Mouse (Mus musculus): Measurements from ENCODE around the gene Gkap1. TPM values are rescaled to one million over a fixed set of nuclear protein-coding genes. Genes with fewer than 3 reads are reported as not detected.

The Gkap1 gene
- polyA plus RNA-seq, 1 experiment from 2014 or later = 25.1 TPM

- ATAC-seq (ENCODE audit: low FRiP score, low read depth) = peak; percentile 55
- peaks cover 34% of the 10 kb centered on the region for H3K4me1 ChIP-seq
- peak overlapping the region; percentile 98 for H3K9ac ChIP-seq
- H3K9me3 ChIP-seq = no peaks in the 10 kb centered on the region
- 2% methylated on average over 49 of the region's 49 CpGs for WGBS
- H3K4me2 ChIP-seq (replicated peaks) = peak overlapping the region; percentile 85
- H3K27me3 ChIP-seq = no peaks in the 10 kb centered on the region
- peak overlapping the region; percentile 78; the same call in 1 of the 2 replicates for H3K27ac ChIP-seq
- peak overlapping the region; percentile 99 for H3K4me3 ChIP-seq
- H3K36me3 ChIP-seq = no peaks in the 10 kb centered on the region
Measured at GRCm38 (mm10) chr13:58214346-58215252, 60.9 kb downstream of the Gkap1 start.

- Histone ChIP-seq H3K4me1 (peaks cover 34% of the 10 kb centered on the region), H3K9ac (peak overlapping the region; percentile 98), H3K4me3 (peak overlapping the region; percentile 99), H3K27me3 (no peaks in the 10 kb centered on the region), H3K36me3 (no peaks in the 10 kb centered on the region), H3K4me2 (replicated peaks) (peak overlapping the region; percentile 85), H3K9me3 (no peaks in the 10 kb centered on the region), H3K27ac (no peak overlapping the region)
- ATAC-seq (ENCODE audit: low FRiP score, low read depth) = no peak
- WGBS = 60% methylated on average over 8 of the region's 8 CpGs
Measured at GRCm38 (mm10) chr13:58213801-58214200, 61.7 kb downstream of the Gkap1 start.

- H3K27ac ChIP-seq = no peak overlapping the region
- 75% methylated on average over 2 of the region's 2 CpGs for WGBS
- no peaks in the 10 kb centered on the region for H3K9me3 ChIP-seq
- no peak overlapping the region for H3K4me3 ChIP-seq
- no peak for ATAC-seq (ENCODE audit: low FRiP score, low read depth)
- H3K9ac ChIP-seq = no peak overlapping the region
- peaks cover 34% of the 10 kb centered on the region for H3K4me1 ChIP-seq
- H3K4me2 ChIP-seq (replicated peaks) = no peak overlapping the region
- no peaks in the 10 kb centered on the region for H3K27me3 ChIP-seq
- H3K36me3 ChIP-seq = no peaks in the 10 kb centered on the region
Measured at GRCm38 (mm10) chr13:58212530-58212929, 63.0 kb downstream of the Gkap1 start.

GRCm38 (mm10) chr13:58210441-58210840 is 65.1 kb downstream of the Gkap1 start:
- ATAC-seq (ENCODE audit: low FRiP score, low read depth) = no peak

GRCm38 (mm10) chr13:58206084-58206483 is 69.4 kb downstream of the Gkap1 start:
- H3K4me3 ChIP-seq = no peak overlapping the region
- no peak overlapping the region for H3K4me2 ChIP-seq (replicated peaks)
- no peak for ATAC-seq (ENCODE audit: low FRiP score, low read depth)
- no peak overlapping the region for H3K27ac ChIP-seq
- no peak overlapping the region for H3K9ac ChIP-seq
- H3K4me1 ChIP-seq = 0 out of 2 replicates have a peak, but pooled peaks cover 3% of the 10 kb centered on the region
- WGBS = 93% methylated on average over 4 of the region's 4 CpGs
- H3K9me3 ChIP-seq = no peaks in the 10 kb centered on the region
- no peaks in the 10 kb centered on the region for H3K36me3 ChIP-seq
- H3K27me3 ChIP-seq = no peaks in the 10 kb centered on the region

More at GRCm38 (mm10) chr13:58210441-58210840, 65.1 kb downstream of the Gkap1 start:
- no peak overlapping the region for H3K4me2 ChIP-seq (replicated peaks)
- WGBS = 72% methylated on average over 5 of the region's 5 CpGs
- no peak overlapping the region for H3K27ac ChIP-seq
- H3K9ac ChIP-seq = no peak overlapping the region
- no peaks in the 10 kb centered on the region for H3K27me3 ChIP-seq
- peaks cover 28% of the 10 kb centered on the region for H3K4me1 ChIP-seq
- H3K9me3 ChIP-seq = no peaks in the 10 kb centered on the region
- H3K36me3 ChIP-seq = no peaks in the 10 kb centered on the region
- no peak overlapping the region for H3K4me3 ChIP-seq

GRCm38 (mm10) chr13:58204986-58205385 is 70.5 kb downstream of the Gkap1 start:
- Histone ChIP-seq H3K4me3 (no peak overlapping the region), H3K9me3 (no peaks in the 10 kb centered on the region), H3K27me3 (no peaks in the 10 kb centered on the region), H3K27ac (no peak overlapping the region), H3K9ac (no peak overlapping the region), H3K36me3 (no peaks in the 10 kb centered on the region), H3K4me2 (replicated peaks) (no peak overlapping the region), H3K4me1 (0 out of 2 replicates have a peak, but pooled peaks cover 3% of the 10 kb centered on the region)
- ATAC-seq (ENCODE audit: low FRiP score, low read depth) = no peak
- 73% methylated on average over 4 of the region's 4 CpGs for WGBS

GRCm38 (mm10) chr13:58204202-58204601 is 71.3 kb downstream of the Gkap1 start:
- Histone ChIP-seq H3K4me2 (replicated peaks) (no peak overlapping the region), H3K4me1 (0 out of 2 replicates have a peak, but pooled peaks cover 3% of the 10 kb centered on the region), H3K36me3 (no peaks in the 10 kb centered on the region), H3K4me3 (no peak overlapping the region), H3K27me3 (no peaks in the 10 kb centered on the region), H3K9me3 (no peaks in the 10 kb centered on the region), H3K27ac (no peak overlapping the region), H3K9ac (no peak overlapping the region)
- ATAC-seq (ENCODE audit: low FRiP score, low read depth) = no peak
- WGBS = 95% methylated on average over 3 of the region's 3 CpGs

GRCm38 (mm10) chr13:58202903-58203302 is 72.6 kb downstream of the Gkap1 start:
- Histone ChIP-seq H3K4me2 (replicated peaks) (no peak overlapping the region), H3K4me1 (0 out of 2 replicates have a peak, but pooled peaks cover 3% of the 10 kb centered on the region), H3K27me3 (no peaks in the 10 kb centered on the region), H3K9ac (no peak overlapping the region), H3K27ac (no peak overlapping the region), H3K9me3 (no peaks in the 10 kb centered on the region), H3K36me3 (peaks cover 3% of the 10 kb centered on the region), H3K4me3 (no peak overlapping the region)
- WGBS = 93% methylated on average over 1 of the region's 1 CpGs
- ATAC-seq (ENCODE audit: low FRiP score, low read depth) = no peak

- no peak overlapping the region for H3K4me3 ChIP-seq
- ATAC-seq (ENCODE audit: low FRiP score, low read depth) = no peak
- WGBS = 91% methylated on average over 3 of the region's 3 CpGs
Measured at GRCm38 (mm10) chr13:58201908-58202307, 73.6 kb downstream of the Gkap1 start.

GRCm38 (mm10) chr13:58201343-58201742 is 74.2 kb downstream of the Gkap1 start:
- 0 out of 2 replicates have a peak, but pooled peaks cover 3% of the 10 kb centered on the region for H3K4me1 ChIP-seq
- H3K4me3 ChIP-seq = no peak overlapping the region
- peaks cover 17% of the 10 kb centered on the region for H3K36me3 ChIP-seq
- no peaks in the 10 kb centered on the region for H3K27me3 ChIP-seq
- H3K9me3 ChIP-seq = no peaks in the 10 kb centered on the region
- WGBS = 89% methylated on average over 6 of the region's 6 CpGs
- no peak overlapping the region for H3K4me2 ChIP-seq (replicated peaks)
- ATAC-seq (ENCODE audit: low FRiP score, low read depth) = no peak
- H3K27ac ChIP-seq = no peak overlapping the region
- no peak overlapping the region for H3K9ac ChIP-seq

More at GRCm38 (mm10) chr13:58201908-58202307, 73.6 kb downstream of the Gkap1 start:
- Histone ChIP-seq H3K27ac (no peak overlapping the region), H3K4me1 (0 out of 2 replicates have a peak, but pooled peaks cover 3% of the 10 kb centered on the region), H3K4me2 (replicated peaks) (no peak overlapping the region), H3K27me3 (no peaks in the 10 kb centered on the region), H3K9ac (no peak overlapping the region), H3K9me3 (no peaks in the 10 kb centered on the region), H3K36me3 (peaks cover 13% of the 10 kb centered on the region)

GRCm38 (mm10) chr13:58197981-58198640 is 77.4 kb downstream of the Gkap1 start:
- WGBS = 91% methylated on average over 7 of the region's 7 CpGs
- no peaks in the 10 kb centered on the region for H3K9me3 ChIP-seq

GRCm38 (mm10) chr13:58197211-58197610 is 78.3 kb downstream of the Gkap1 start:
- no peak overlapping the region for H3K9ac ChIP-seq
- H3K36me3 ChIP-seq = peaks cover 46% of the 10 kb centered on the region
- H3K4me1 ChIP-seq = no peaks in the 10 kb centered on the region
- no peak overlapping the region for H3K4me3 ChIP-seq
- no peaks in the 10 kb centered on the region for H3K9me3 ChIP-seq
- no peak overlapping the region for H3K4me2 ChIP-seq (replicated peaks)
- H3K27me3 ChIP-seq = no peaks in the 10 kb centered on the region
- ATAC-seq (ENCODE audit: low FRiP score, low read depth) = no peak
- WGBS = 81% methylated on average over 3 of the region's 3 CpGs
- no peak overlapping the region for H3K27ac ChIP-seq

More at GRCm38 (mm10) chr13:58197981-58198640, 77.4 kb downstream of the Gkap1 start:
- H3K4me1 ChIP-seq = no peaks in the 10 kb centered on the region
- H3K27ac ChIP-seq = no peak overlapping the region
- H3K36me3 ChIP-seq = peaks cover 40% of the 10 kb centered on the region
- ATAC-seq (ENCODE audit: low FRiP score, low read depth) = no peak
- H3K4me3 ChIP-seq = no peak overlapping the region
- H3K9ac ChIP-seq = no peak overlapping the region
- no peaks in the 10 kb centered on the region for H3K27me3 ChIP-seq
- no peak overlapping the region for H3K4me2 ChIP-seq (replicated peaks)
